Mouse (Mus musculus): ENCODE measurements around the gene Stk24.

Stk24 gene

DNA sequence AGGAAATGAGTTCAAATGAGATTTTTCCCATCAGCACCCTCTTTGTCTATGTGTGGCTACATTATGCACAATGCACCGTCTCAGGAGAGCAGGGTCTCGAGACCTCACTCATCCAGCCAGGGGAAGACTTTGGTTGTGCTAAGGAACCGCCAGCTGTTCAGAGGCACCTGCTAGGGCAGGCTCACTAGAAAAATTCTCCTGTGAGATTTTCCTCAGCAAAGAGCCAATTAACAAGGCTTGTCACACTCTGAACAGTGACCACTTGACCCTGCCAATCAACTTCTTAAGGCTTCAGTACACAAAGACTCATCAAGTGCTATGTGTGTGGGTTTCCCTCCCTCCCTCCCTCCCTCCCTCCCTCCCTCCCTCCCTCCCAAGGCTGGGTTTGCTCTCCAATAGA, 4.0 kb upstream of the Stk24 start:
- no peak for DNase-seq (ENCODE audit: extremely low read depth, insufficient read length, low spot score)

DNA sequence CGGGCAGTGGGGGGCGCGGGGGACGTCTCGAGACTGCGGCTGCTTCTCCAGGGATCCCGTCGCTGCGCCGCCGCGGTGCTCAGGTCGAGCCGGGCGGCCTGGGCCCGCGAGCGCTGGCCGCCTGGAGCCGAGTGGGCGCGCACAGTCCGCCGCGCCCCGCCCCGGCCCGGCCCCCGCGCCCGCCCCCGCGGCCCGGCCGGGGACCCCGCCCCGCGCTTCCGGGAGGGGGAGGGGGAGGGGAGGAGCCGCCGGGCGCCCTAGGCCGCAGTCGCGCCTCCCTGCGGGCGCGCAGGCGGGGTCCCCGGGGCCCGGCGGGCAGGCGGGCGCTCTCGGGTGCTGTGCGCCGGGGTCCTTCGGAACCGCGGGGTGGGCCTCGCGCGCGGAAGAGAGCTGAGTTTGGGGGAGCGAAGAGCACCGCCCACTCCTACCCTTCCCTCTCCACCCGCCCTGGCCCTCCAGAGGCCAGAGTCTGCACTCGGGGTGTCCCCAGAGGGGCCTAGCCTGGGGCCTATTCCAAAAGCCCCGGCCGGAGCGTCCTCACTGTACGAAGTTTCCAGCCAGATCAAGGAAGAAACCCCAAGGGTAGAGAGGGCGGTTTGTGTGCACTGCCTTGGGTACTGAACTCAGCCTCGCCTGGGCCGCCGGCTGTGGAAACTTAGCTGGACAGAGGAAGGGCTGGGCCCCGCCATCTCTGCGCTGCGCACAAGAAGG, 540 bp downstream of the Stk24 start:
- DNase-seq (ENCODE audit: extremely low read depth, insufficient read length, low spot score): peak; percentile 68

DNA sequence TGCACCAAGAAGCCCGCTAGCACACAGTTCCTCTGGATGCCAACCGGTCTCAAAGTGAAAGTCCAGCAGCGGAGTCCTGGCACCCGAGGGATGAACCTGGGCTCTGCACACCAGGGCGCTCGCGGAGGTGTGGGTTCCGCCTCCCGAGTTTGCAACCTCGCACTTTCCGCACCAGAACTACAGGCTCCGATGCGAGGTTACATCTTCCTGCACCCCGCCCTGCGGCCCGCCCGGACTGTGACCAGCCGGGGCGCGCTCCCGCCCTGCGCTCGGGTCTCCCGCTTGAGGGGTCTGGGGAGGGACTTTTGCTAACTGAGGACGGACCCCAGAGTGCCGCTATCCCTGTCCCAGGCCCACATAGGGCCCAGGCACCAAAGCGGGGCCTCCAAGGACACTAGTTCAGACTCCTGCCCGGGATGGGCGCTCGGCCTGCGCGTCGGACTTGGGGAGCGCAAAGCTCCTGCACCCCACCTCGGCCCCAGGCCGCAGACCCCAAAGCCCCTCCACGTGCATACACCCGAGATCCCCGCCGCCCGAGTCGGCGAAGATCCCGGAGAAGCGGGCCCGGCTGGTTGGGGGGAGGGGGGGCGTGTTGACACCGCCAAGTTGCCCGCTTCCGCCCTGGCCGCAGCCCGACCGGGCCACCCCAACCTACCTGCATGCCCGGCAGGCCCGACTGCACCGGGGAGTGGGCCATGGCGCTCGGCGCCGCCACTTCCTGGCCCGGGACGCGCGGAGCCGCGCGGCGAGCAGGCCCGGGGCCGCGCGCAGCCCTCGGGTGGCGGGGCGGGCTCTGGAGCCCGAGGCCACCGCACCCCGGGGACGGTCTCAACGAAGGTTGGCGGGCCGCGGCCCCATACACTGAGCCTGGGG, 1.3 kb downstream of the Stk24 start:
- DNase-seq (ENCODE audit: extremely low read depth, insufficient read length, low spot score): peak; percentile 67

- DNase-seq (ENCODE audit: extremely low read depth, insufficient read length, low spot score): no peak
These were observed 3.2 kb downstream of the Stk24 start for GRCm38 (mm10) chr14:121376566-121376965.

GRCm38 (mm10) chr14:121373901-121374300, 5.9 kb downstream of the Stk24 start:
- no peak for DNase-seq (ENCODE audit: extremely low read depth, insufficient read length, low spot score)

- no peak for DNase-seq (ENCODE audit: extremely low read depth, insufficient read length, low spot score)
These were observed 6.8 kb downstream of the Stk24 start for GRCm38 (mm10) chr14:121373020-121373419.

- peak; percentile 40 for DNase-seq (ENCODE audit: extremely low read depth, insufficient read length, low spot score)
These were observed 7.6 kb downstream of the Stk24 start for GRCm38 (mm10) chr14:121371911-121372820.

DNA sequence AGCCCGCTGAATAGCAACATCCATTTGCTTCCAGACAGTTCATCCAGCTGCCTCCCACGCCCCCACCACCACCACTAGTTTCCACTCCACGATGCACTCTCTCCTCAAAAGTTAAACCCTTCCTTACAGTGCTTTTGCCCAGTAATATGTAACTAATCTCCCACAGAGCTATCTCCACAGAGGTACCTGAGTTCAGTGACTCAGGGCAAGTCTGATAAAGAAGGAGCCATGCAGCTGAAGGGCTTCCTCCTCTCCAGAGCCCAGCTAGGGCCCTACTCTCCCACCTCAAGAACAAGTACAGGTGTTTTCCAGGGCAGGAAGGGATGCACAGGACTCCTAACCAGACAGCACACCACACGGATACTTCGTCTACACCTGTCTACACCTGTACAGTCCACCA, 10.4 kb downstream of the Stk24 start:
- no peak for DNase-seq (ENCODE audit: extremely low read depth, insufficient read length, low spot score)

DNA sequence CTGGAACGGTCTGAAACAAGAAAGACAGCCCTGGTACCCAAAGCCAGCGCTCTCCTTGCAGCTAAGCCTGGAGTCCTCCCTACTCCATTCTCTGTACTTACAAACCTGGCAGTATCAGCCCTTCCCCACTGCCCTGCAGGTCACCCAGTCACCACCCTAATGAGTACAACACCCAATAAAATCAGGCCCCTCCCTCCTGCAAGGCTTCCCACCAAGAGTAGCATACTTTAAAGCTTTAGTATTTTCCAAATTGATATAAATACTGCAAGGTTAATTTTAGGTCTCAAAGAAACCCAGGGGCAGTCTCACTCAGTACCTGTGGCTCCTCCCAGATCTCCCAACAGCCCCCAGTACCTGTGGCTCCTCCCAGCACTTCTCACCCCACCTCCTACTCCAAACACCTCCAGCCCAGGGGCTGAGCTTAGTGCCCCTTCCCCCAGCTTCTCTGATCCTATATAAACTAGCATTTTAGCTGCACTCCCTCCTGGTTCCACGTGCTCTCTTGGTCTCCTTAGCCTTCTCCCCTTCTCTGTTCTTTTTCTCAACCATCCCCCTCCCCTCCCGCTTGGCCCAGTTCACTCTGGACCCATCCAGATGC, 11.6 kb downstream of the Stk24 start:
- no peak for DNase-seq (ENCODE audit: extremely low read depth, insufficient read length, low spot score)

DNA sequence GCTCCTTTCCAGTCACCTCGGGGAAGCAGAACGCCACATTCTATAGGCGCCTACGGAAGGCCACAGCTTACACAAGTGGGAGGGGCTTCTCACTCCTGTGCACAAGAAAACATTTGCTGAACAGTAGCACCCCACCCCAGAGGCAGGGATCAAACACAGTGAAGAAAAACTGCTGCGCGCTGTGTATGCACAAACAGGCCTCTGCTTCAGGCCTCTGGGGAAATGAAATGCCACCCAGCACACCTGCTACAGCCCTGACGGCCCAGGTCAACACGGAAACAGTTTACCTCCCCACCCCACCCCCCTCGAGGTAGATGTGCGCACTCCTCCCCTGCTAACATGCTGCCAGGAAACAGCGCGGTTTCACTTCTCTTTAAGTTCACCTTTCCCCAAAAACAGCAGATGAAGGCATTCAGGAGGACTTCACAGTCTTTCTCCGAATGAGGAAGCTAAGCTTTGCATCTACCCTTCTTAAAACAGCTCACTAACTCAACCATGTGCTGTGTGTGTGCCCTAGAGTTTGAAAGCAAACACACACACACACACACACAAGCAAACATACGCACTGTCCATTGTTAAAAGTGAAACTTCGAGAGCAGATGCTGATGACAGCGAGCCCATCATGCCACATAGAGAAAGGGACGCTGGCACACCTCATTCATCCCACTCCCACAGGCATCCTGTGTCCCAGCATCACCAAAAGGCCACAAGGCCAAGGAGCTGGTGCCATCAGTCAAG, 13.7 kb downstream of the Stk24 start:
- DNase-seq (ENCODE audit: extremely low read depth, insufficient read length, low spot score): no peak

- no peak for DNase-seq (ENCODE audit: extremely low read depth, insufficient read length, low spot score)
These were observed 14.4 kb downstream of the Stk24 start for GRCm38 (mm10) chr14:121365390-121365789.

- DNase-seq (ENCODE audit: extremely low read depth, insufficient read length, low spot score): no peak
These were observed 15.5 kb downstream of the Stk24 start for GRCm38 (mm10) chr14:121364282-121364681.

DNA sequence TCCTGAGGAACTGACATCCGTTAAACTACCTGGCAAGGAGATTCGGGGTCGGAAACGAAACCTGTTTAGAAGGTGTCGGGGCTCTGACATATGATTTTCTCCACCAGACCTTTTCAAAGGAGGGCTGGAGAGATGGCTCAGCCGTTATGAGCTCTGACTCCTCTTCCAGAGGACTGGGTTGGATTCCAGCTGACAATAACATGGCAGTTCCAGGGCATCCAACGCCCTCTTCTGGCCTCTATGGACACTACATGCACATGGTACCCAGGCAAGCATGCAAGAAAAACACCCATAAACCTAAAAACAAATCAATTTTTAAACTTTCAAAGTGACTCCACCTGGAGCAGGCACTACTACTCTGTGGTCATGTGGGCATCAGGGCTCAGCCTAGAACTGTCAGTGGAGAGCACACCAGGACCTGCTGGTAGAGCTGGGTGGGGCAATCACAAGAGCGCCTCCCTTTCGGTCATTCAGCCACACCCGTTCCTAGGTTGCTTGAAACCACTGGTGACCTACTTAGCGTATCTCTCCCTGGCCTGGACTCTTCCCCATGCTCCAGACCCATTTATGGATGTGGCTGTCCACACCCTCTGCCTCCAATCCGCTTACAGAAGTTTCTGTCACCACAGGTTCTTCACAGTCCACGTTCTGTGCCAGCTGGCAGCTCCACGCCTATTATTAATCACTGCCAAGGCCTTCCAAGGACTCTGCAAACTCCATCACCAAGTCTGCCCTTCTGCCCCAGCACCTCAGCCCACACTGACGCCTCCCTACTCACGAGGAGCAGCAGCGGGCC, 18.3 kb downstream of the Stk24 start:
- peak; percentile 88 for DNase-seq (ENCODE audit: extremely low read depth, insufficient read length, low spot score)

DNA sequence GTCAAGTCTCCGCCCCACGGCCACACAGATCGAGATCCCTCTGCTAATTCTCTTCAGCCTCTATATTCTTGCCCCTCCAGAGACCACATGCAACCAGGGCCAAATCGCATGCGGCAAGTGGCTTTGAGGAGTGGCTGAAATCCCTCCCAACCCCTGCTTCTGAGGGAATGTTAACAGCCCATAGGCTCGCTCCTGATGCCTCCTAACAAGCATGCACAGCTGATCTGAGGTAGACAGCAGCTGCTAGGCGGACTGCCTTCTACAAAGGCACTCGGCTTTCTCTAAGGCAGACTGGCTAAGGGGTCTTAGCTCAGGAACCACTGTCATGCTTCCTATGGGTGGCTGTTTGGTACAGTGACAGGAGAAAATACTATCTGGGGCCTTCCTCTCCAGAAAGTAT, 20.0 kb downstream of the Stk24 start:
- no peak for DNase-seq (ENCODE audit: extremely low read depth, insufficient read length, low spot score)

GRCm38 (mm10) chr14:121359015-121359414, 20.8 kb downstream of the Stk24 start:
- no peak for DNase-seq (ENCODE audit: extremely low read depth, insufficient read length, low spot score)

GRCm38 (mm10) chr14:121358327-121358726, 21.5 kb downstream of the Stk24 start:
- DNase-seq (ENCODE audit: extremely low read depth, insufficient read length, low spot score): no peak

- DNase-seq (ENCODE audit: extremely low read depth, insufficient read length, low spot score): no peak
These were observed 23.4 kb downstream of the Stk24 start for GRCm38 (mm10) chr14:121356336-121356862.

DNA sequence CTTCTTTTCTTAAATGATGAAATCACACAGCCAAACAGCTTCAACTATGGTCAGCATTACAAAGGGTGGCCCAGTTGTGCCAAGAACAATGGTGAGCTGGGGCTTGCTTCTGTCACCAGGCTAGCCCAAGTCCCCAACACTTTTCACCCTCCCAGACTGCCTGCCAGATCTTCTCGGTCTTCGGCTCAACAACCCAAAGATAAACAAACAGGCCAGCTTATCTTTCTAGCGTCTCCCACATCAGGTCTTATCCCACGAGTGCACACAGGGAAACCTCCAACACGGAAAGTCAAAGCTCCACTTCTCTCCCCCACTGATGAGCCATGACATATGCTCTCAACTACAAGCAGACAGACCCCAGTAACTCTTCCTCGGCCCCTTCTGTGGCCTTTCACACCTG, 24.1 kb downstream of the Stk24 start:
- no peak for DNase-seq (ENCODE audit: extremely low read depth, insufficient read length, low spot score)

All from 3134 (cell line).